Mouse (Mus musculus): ENCODE measurements around the gene Set. TPM values are rescaled to one million over a fixed set of nuclear protein-coding genes. Genes with fewer than 3 reads are reported as not detected.
A peak's percentile ranks its signal among the peaks of the same experiment; 100 is the strongest.

The Set gene
- total and polyA plus RNA-seq, 3 experiments, result 250 to 973 (median 580) TPM

GRCm38 (mm10) chr2:30042445-30042844 is 14.7 kb upstream of the Set start:
- Histone ChIP-seq H3K9ac (ENCODE audit: control insufficient read depth, low read depth, low read length, poor library complexity, severe bottlenecking) (no peak overlapping the region), H3K9me3 (replicated peaks; ENCODE audit: insufficient read depth, low read length) (no peaks in the 10 kb centered on the region), H3K79me2 (ENCODE audit: control insufficient read depth, insufficient read depth, low read length, poor library complexity) (peaks cover 4% of the 10 kb centered on the region; the same call in 1 of the 2 replicates), H3K27me3 (ENCODE audit: control insufficient read depth in 1 of 2, insufficient read depth in 2 of 2, low read length in 2 of 2) (no peaks in the 10 kb centered on the region), H3K27ac (ENCODE audit: control insufficient read depth, low read depth, low read length) (no peak overlapping the region), H3K4me1 (ENCODE audit: control insufficient read depth in 1 of 2, insufficient read depth in 2 of 2, low read length in 2 of 2) (peaks cover 0 to 4% of the 10 kb centered on the region in 2 experiments; a peak in 1 of 4 replicates), H3K36me3 (ENCODE audit: control insufficient read depth in 1 of 2, insufficient read depth in 2 of 2, low read length in 2 of 2) (peaks cover 0 to 3% of the 10 kb centered on the region in 2 experiments; a peak in 2 of 4 replicates), H3K4me3 (ENCODE audit: control insufficient read depth in 1 of 2, insufficient read depth in 1 of 2, low read depth in 2 of 2, low read length in 2 of 2) (no peak overlapping the region)
- peak; percentile 87 for DNase-seq (ENCODE audit: low read depth, low spot score)
- TF ChIP-seq CHD1 (IDR thresholded peaks at IDR 0.05; ENCODE audit: low read depth, low read length) (no peak), MYC (IDR thresholded peaks at IDR 0.05; ENCODE audit: low read depth, low read length) (0 out of 2 replicates have a peak, but pooled peaks have one; percentile 46), ZC3H11A (IDR thresholded peaks at IDR 0.05; ENCODE audit: low read depth, low read length) (peak; percentile 47), RCOR1 (IDR thresholded peaks at IDR 0.05; ENCODE audit: low read depth, low read length) (no peak), MEF2A (IDR thresholded peaks at IDR 0.05; ENCODE audit: extremely low read depth, insufficient replicate concordance, low read depth, low read length, poor library complexity, severe bottlenecking) (no peak), MAX (IDR thresholded peaks at IDR 0.05; ENCODE audit: low read length) (0 out of 2 replicates have a peak, but pooled peaks have one; percentile 14), HCFC1 (IDR thresholded peaks at IDR 0.05; ENCODE audit: low read depth, low read length) (no peak), RAD21 (IDR thresholded peaks at IDR 0.05; ENCODE audit: low read depth, low read length) (peak; percentile 55), ZNF384 (IDR thresholded peaks at IDR 0.05; ENCODE audit: low read depth, low read length) (no peak), MXI1 (IDR thresholded peaks at IDR 0.05; ENCODE audit: low read depth, low read length) (peak; percentile 61), SIN3A (IDR thresholded peaks at IDR 0.05; ENCODE audit: low read length) (peak; percentile 32; the same call in 1 of the 2 replicates), TBP (IDR thresholded peaks at IDR 0.05; ENCODE audit: low read depth, low read length) (no peak), SMC3 (IDR thresholded peaks at IDR 0.05; ENCODE audit: low read depth, low read length) (peak; percentile 79), GABPA (IDR thresholded peaks at IDR 0.05; ENCODE audit: low read depth, low read length) (no peak), CTCF (IDR thresholded peaks at IDR 0.05 in 2 of 3, conservative IDR thresholded peaks at IDR 0.05 in 1 of 3; ENCODE audit: control insufficient read depth in 1 of 3, insufficient read depth in 1 of 3, low read depth in 2 of 3, low read length in 3 of 3, poor library complexity in 1 of 3, severe bottlenecking in 1 of 3) (peak; percentile 90 to 95 (median 91))

- Histone ChIP-seq H3K9ac (ENCODE audit: control insufficient read depth, low read depth, low read length, poor library complexity, severe bottlenecking) (no peak overlapping the region), H3K79me2 (ENCODE audit: control insufficient read depth, insufficient read depth, low read length, poor library complexity) (peaks cover 15% of the 10 kb centered on the region), H3K4me1 (ENCODE audit: control insufficient read depth in 1 of 2, insufficient read depth in 2 of 2, low read length in 2 of 2) (peaks cover 0 to 14% of the 10 kb centered on the region in 2 experiments; a peak in 3 of 4 replicates), H3K36me3 (ENCODE audit: control insufficient read depth in 1 of 2, insufficient read depth in 2 of 2, low read length in 2 of 2) (peaks cover 0 to 11% of the 10 kb centered on the region in 2 experiments; a peak in 3 of 4 replicates), H3K9me3 (replicated peaks; ENCODE audit: insufficient read depth, low read length) (no peaks in the 10 kb centered on the region), H3K27ac (ENCODE audit: control insufficient read depth, low read depth, low read length) (no peak overlapping the region), H3K4me3 (ENCODE audit: control insufficient read depth in 1 of 2, insufficient read depth in 1 of 2, low read depth in 2 of 2, low read length in 2 of 2) (no peak overlapping the region), H3K27me3 (ENCODE audit: control insufficient read depth in 1 of 2, insufficient read depth in 2 of 2, low read length in 2 of 2) (no peaks in the 10 kb centered on the region)
- DNase-seq (ENCODE audit: low read depth, low spot score), result no peak
- TF ChIP-seq MYC (IDR thresholded peaks at IDR 0.05; ENCODE audit: low read depth, low read length) (no peak), CTCF (IDR thresholded peaks at IDR 0.05 in 2 of 3, conservative IDR thresholded peaks at IDR 0.05 in 1 of 3; ENCODE audit: control insufficient read depth in 1 of 3, insufficient read depth in 1 of 3, low read depth in 2 of 3, low read length in 3 of 3, poor library complexity in 1 of 3, severe bottlenecking in 1 of 3) (peak in 2 of 3 experiments; percentile 26 to 28; a peak in 1 of 6 replicates)
Measured at GRCm38 (mm10) chr2:30044550-30044949, 12.6 kb upstream of the Set start.
